Mouse (Mus musculus) midbrain, embryonic 13.5 days (tissue): ENCODE measurements around the gene Rilp. TPM values are rescaled to one million over a fixed set of nuclear protein-coding genes. Genes with fewer than 3 reads are reported as not detected.
"Not testable (repeated sequence)": the region's sequence is repeated elsewhere in the genome, so short reads cannot be mapped to it uniquely, and the experiment has no call there.

Source experiments
- ATAC-seq: fragments of 200-750 bp; cut with Nextera tagmentation; 2 replicates; pipeline ENCODE4 v1.8.0; 2017; ENCODE audit warnings: mild to moderate bottlenecking, moderate TSS enrichment, moderate library complexity
- H3K27ac ChIP-seq: fragments of 300-500 bp; sonication (generic); 2 replicates; pipeline ENCODE4 v1.5.1; 2015; ENCODE audit warnings: inconsistent platforms, mild to moderate bottlenecking, moderate library complexity
- H3K27me3 ChIP-seq: fragments of 300-500 bp; sonication (generic); 2 replicates; pipeline ENCODE4 v1.6.1; 2015; ENCODE audit warnings: mild to moderate bottlenecking, inconsistent platforms
- H3K36me3 ChIP-seq: fragments of 300-500 bp; sonication (generic); 2 replicates; pipeline ENCODE4 v1.6.1; 2015; ENCODE audit warnings: mild to moderate bottlenecking, inconsistent platforms
- H3K4me1 ChIP-seq: fragments of 300-500 bp; sonication (generic); replicated peaks from 2 replicates; pipeline ENCODE4 v1.6.1; 2015; ENCODE audit warnings: inconsistent platforms
- H3K4me2 ChIP-seq: fragments of 300-500 bp; sonication (generic); replicated peaks from 2 replicates; pipeline ENCODE4 v1.6.1; 2015; ENCODE audit warnings: moderate library complexity, mild to moderate bottlenecking, inconsistent platforms
- H3K4me3 ChIP-seq: fragments of 300-500 bp; sonication (generic); replicated peaks from 2 replicates; pipeline ENCODE4 v1.5.1; 2015; ENCODE audit warnings: mild to moderate bottlenecking, inconsistent platforms
- H3K9ac ChIP-seq: fragments of 300-500 bp; sonication (generic); replicated peaks from 2 replicates; pipeline ENCODE4 v1.6.1; 2015; ENCODE audit warnings: mild to moderate bottlenecking, inconsistent platforms
- H3K9me3 ChIP-seq: fragments of 300-500 bp; sonication (generic); 2 replicates; pipeline ENCODE4 v1.6.1; 2016; ENCODE audit warnings: mild to moderate bottlenecking, inconsistent platforms
- WGBS: fragments of 180-500 bp; shearing (Covaris S2); methylation state at CpG from one replicate; pipeline ENCODE4 v1.1.7; 2015; 5-methylcytosine and 5-hydroxymethylcytosine counted together
- microRNA counts: library from miRNA; unstranded; fragments of <30 nt; microRNA quantifications from one replicate; lab custom pipeline; 2016
- microRNA-seq: library from miRNA; unstranded; fragments of <30 nt; microRNA quantifications from one replicate; pipeline ENCODE4, GENCODE M21; 2016
- polyA plus RNA-seq: library from polyadenylated mRNA; unstranded; fragments of >200 nt; fragmentation: Nextera tagmentation; extraction: Ambion mirVana; gene quantifications from 2 replicates; pipeline ENCODE4 v1.2.1, GENCODE M21; 2015

The Rilp gene
- polyA plus RNA-seq, 1 experiment from 2014 or later, result 1.2 TPM

- H3K27ac ChIP-seq, result no peak overlapping the region
- H3K9ac ChIP-seq, result no peak overlapping the region
- H3K9me3 ChIP-seq, result no peaks in the 10 kb centered on the region
- ATAC-seq, result no peak
- H3K4me3 ChIP-seq, result no peak overlapping the region
- H3K27me3 ChIP-seq, result no peaks in the 10 kb centered on the region
- H3K36me3 ChIP-seq, result peaks cover 24% of the 10 kb centered on the region
- no peak overlapping the region for H3K4me2 ChIP-seq
- WGBS, result 63% methylated on average over 7 of the region's 7 CpGs
- H3K4me1 ChIP-seq, result peaks cover 31% of the 10 kb centered on the region
Observed at GRCm38 (mm10) chr11:75552906-75553482, 43.1 kb downstream of the Rilp start.

- not testable (repeated sequence) for H3K9ac ChIP-seq, H3K4me3 ChIP-seq, H3K27ac ChIP-seq, ATAC-seq, H3K9me3 ChIP-seq, H3K4me2 ChIP-seq, H3K27me3 ChIP-seq
- H3K4me1 ChIP-seq, result peaks cover 16% of the 10 kb centered on the region
- WGBS, result 95% methylated on average over 6 of the region's 6 CpGs
- peaks cover 27% of the 10 kb centered on the region for H3K36me3 ChIP-seq
Observed at GRCm38 (mm10) chr11:75556006-75556405, 46.1 kb downstream of the Rilp start.

- no peak overlapping the region for H3K4me2 ChIP-seq
- no peak overlapping the region for H3K4me3 ChIP-seq
- H3K9me3 ChIP-seq, result no peaks in the 10 kb centered on the region
- ATAC-seq, result no peak
- no peaks in the 10 kb centered on the region for H3K27me3 ChIP-seq
- H3K27ac ChIP-seq, result no peak overlapping the region
- H3K36me3 ChIP-seq, result peaks cover 37% of the 10 kb centered on the region
- H3K4me1 ChIP-seq, result peaks cover 5% of the 10 kb centered on the region
- no peak overlapping the region for H3K9ac ChIP-seq
- WGBS, result 74% methylated on average over 6 of the region's 6 CpGs
Observed at GRCm38 (mm10) chr11:75557142-75557541, 47.2 kb downstream of the Rilp start.

GRCm38 (mm10) chr11:75558101-75558500, 48.2 kb downstream of the Rilp start:
- no peak overlapping the region for H3K4me3 ChIP-seq
- H3K9ac ChIP-seq, result no peak overlapping the region
- H3K9me3 ChIP-seq, result no peaks in the 10 kb centered on the region
- no peak overlapping the region for H3K4me2 ChIP-seq
- no peaks in the 10 kb centered on the region for H3K27me3 ChIP-seq
- H3K27ac ChIP-seq, result no peak overlapping the region
- WGBS, result 92% methylated on average over 1 of the region's 1 CpGs
- no peaks in the 10 kb centered on the region for H3K4me1 ChIP-seq
- peaks cover 46% of the 10 kb centered on the region for H3K36me3 ChIP-seq
- no peak for ATAC-seq

GRCm38 (mm10) chr11:75559870-75560504, 50.1 kb downstream of the Rilp start:
- Histone ChIP-seq H3K4me1 (no peaks in the 10 kb centered on the region), H3K9me3 (no peaks in the 10 kb centered on the region), H3K36me3 (peaks cover 53% of the 10 kb centered on the region), H3K9ac (no peak overlapping the region), H3K27ac (no peak overlapping the region), H3K4me3 (no peak overlapping the region), H3K27me3 (no peaks in the 10 kb centered on the region), H3K4me2 (no peak overlapping the region)
- ATAC-seq, result no peak
- WGBS, result 89% methylated on average over 8 of the region's 8 CpGs

GRCm38 (mm10) chr11:75560530-75561409, 50.9 kb downstream of the Rilp start:
- peaks cover 59% of the 10 kb centered on the region for H3K36me3 ChIP-seq
- 83% methylated on average over 14 of the region's 14 CpGs for WGBS
- H3K27me3 ChIP-seq, result no peaks in the 10 kb centered on the region
- ATAC-seq, result no peak
- no peaks in the 10 kb centered on the region for H3K4me1 ChIP-seq
- no peak overlapping the region for H3K4me2 ChIP-seq
- no peaks in the 10 kb centered on the region for H3K9me3 ChIP-seq
- no peak overlapping the region for H3K4me3 ChIP-seq
- no peak overlapping the region for H3K27ac ChIP-seq
- H3K9ac ChIP-seq, result no peak overlapping the region

- Histone ChIP-seq H3K36me3 (peaks cover 66% of the 10 kb centered on the region), H3K4me3 (no peak overlapping the region), H3K9me3 (no peaks in the 10 kb centered on the region), H3K27ac (no peak overlapping the region), H3K9ac (no peak overlapping the region), H3K4me1 (no peaks in the 10 kb centered on the region), H3K4me2 (no peak overlapping the region), H3K27me3 (no peaks in the 10 kb centered on the region)
- ATAC-seq, result no peak
- WGBS, result 74% methylated on average over 5 of the region's 5 CpGs
Observed at GRCm38 (mm10) chr11:75561410-75561791, 51.5 kb downstream of the Rilp start.

MicroRNAs encoded within 50 kb of the gene (microRNA counts, 519-probe panel; counts per million panel counts)
- microRNA mmu-miR-22 (lab: Ali Mortazavi, UCI), result 5,647 counts per million, percentile 92 among the panel's probes with 10 or more counts

Small RNAs within 50 kb of the gene (microRNA-seq; reads per million reads assigned to microRNA genes)
- 3,216 reads per million, percentile 87 among the genes with 10 or more reads in this experiment for gene Mir22
- gene Mir3971, result not detected

Other genes with a start within 250 kb of the Rilp start
- 69.1 and 70.6 TPM in 2 replicates for gene Rpa1, start 161.8 kb upstream of the Rilp start, polyA plus RNA-seq
- 15.3 and 15.5 TPM in 2 replicates for gene Smyd4, start 161.7 kb upstream of the Rilp start, polyA plus RNA-seq
- 27.5 and 31.5 TPM in 2 replicates for gene Serpinf1, start 87.4 kb upstream of the Rilp start, polyA plus RNA-seq
- gene Serpinf2, start 70.5 kb upstream of the Rilp start, polyA plus RNA-seq, result 0.07 TPM in 1 of 2 replicates, not detected in the other
- 6.8 and 8.1 TPM in 2 replicates for gene Wdr81, start 55.4 kb upstream of the Rilp start, polyA plus RNA-seq
- gene Tlcd2, start 48.4 kb upstream of the Rilp start, polyA plus RNA-seq, result 2.0 and 2.5 TPM in 2 replicates
- gene Prpf8, start 23.3 kb upstream of the Rilp start, polyA plus RNA-seq, result 58.2 and 61.8 TPM in 2 replicates
- 3.4 and 3.5 TPM in 2 replicates for gene Scarf1, start 3.4 kb downstream of the Rilp start, polyA plus RNA-seq
- gene Slc43a2, start 21.6 kb downstream of the Rilp start, polyA plus RNA-seq, result 16.4 and 17.3 TPM in 2 replicates
- 77.8 and 99.2 TPM in 2 replicates for gene Pitpna, start 78.0 kb downstream of the Rilp start, polyA plus RNA-seq
- 41.9 and 43.4 TPM in 2 replicates for gene Inpp5k, start 120.9 kb downstream of the Rilp start, polyA plus RNA-seq
- gene Myo1c, start 140.4 kb downstream of the Rilp start, polyA plus RNA-seq, result 6.5 and 7.6 TPM in 2 replicates
- gene Crk, start 169.2 kb downstream of the Rilp start, polyA plus RNA-seq, result 129 and 130 TPM in 2 replicates
- gene Ywhae, start 222.8 kb downstream of the Rilp start, polyA plus RNA-seq, result 1,420 and 1,493 TPM in 2 replicates